Mouse (Mus musculus) 3134 (cell line): ENCODE measurements around the gene Adamts12.

Experiments
- DNase-seq: peaks from one replicate; pipeline ENCODE4 v3.0.0-alpha.2; 2011; ENCODE audit warnings: low spot score; ENCODE audit not compliant: insufficient read length; ENCODE audit errors: extremely low read depth

Gene Adamts12

DNA sequence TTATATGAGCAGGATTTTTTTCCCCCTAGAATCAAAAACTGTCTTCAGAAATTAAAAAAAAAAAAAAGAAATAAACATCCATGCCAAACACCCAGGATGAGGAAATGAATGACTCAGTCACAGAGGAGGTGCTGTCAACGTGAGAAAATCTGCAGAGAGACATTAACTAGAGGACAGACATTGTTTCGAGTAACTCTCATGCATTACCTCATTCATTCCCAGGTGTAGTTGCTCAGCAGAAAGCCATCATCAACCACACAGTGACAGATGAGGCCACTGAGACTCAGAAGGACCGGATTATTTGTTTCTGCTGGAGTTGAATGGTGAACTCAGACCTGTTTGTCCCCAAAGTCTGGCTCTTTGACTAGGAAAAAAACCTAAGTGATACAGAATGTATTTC lies 81.0 kb downstream of the Adamts12 start:
- DNase-seq = no peak

DNA sequence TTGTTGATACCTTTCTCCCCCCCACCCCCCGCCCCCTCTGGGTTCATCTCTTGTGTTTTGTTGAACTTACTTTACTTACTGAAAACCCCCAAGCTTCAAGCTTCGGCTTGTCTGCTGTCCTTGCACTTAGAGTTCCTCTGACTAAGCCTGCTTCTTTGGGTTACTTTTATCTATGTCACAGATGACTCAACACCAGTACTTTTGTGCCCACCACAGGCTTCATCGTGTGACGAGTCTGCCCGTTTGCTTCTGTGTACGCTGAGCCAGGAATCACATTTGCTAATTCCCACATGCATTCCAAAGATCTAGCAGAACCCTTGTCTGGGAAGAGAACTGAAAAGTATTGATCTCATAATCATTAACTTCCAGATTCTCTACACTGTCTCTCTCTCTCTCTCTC lies 94.8 kb downstream of the Adamts12 start:
- DNase-seq = peak; percentile 28

- DNase-seq = no peak
Measured at GRCm38 (mm10) chr15:11160759-11161158, 96.2 kb downstream of the Adamts12 start.

GRCm38 (mm10) chr15:11165883-11166282 lies 101.3 kb downstream of the Adamts12 start:
- DNase-seq = no peak

DNA sequence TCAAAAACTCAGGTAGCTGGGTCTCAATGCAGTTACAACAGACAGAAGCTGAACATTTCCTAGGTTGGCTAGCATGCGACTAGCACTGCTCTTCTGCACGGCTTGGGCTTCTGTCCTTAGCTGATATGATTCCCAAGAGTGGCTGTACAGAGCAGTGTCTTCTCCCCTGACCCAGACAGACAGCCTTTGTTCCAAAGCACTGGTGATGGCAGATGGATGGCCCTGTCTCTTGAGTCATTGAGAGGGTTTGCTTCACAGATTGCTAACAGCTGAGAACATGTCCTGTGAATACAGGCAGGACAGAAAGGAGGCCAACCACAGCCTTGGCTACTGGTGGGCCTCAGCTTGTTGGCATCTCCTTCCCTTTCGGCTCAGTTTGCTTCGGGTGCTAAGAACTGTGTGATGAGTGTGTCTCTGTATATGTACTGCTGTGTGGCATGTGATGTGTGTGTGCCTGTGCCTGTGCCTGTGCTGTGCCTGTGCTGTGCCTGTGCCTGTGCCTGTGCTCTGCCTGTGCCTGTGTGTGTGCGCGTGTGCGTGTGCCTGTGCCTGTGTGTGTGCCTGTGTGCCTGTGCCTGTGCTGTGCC lies 109.4 kb downstream of the Adamts12 start:
- peak; percentile 4 for DNase-seq

GRCm38 (mm10) chr15:11174842-11175241 lies 110.3 kb downstream of the Adamts12 start:
- no peak for DNase-seq

DNA sequence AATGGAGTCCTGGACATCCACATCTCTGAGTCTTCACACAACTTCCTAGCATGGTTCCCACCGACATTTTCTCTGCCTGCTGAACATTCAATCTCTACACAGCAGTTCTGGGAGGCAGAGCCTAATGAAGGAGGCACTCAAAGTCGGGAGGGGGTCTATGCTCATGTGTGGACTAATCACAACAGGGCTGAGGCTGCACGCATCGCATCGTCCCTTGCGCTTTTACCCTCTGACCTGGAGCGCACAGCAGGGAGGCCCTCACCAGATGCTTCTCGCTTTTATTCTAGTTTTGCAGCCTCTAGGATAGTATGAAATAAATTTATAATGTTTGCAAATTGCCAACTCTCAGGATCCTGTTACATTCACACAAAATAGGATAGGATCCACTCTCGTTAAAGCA lies 112.9 kb downstream of the Adamts12 start:
- DNase-seq = no peak

GRCm38 (mm10) chr15:11179751-11180169 lies 115.2 kb downstream of the Adamts12 start:
- DNase-seq = no peak

DNA sequence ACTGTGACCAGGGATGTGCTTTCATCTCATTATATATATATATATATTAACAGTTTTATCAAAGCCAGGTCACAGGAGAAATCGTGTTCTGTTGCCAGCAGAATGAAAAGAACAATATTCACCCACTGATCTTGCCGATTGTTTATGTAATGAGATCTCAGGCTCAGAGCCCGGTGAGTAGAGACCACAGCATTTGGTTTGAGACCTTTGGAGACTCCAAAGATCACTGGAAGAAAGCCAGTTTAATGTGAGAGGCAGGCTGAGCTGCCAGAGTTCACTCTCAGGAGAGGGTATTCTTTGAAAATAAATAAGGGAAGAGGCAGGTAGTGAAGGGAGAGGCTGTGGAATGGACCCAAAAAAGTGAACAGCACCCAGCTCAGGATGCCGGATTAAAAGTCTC lies 122.1 kb downstream of the Adamts12 start:
- no peak for DNase-seq

GRCm38 (mm10) chr15:11190447-11190846 lies 125.9 kb downstream of the Adamts12 start:
- no peak for DNase-seq

GRCm38 (mm10) chr15:11192762-11193161 lies 128.2 kb downstream of the Adamts12 start:
- no peak for DNase-seq

DNA sequence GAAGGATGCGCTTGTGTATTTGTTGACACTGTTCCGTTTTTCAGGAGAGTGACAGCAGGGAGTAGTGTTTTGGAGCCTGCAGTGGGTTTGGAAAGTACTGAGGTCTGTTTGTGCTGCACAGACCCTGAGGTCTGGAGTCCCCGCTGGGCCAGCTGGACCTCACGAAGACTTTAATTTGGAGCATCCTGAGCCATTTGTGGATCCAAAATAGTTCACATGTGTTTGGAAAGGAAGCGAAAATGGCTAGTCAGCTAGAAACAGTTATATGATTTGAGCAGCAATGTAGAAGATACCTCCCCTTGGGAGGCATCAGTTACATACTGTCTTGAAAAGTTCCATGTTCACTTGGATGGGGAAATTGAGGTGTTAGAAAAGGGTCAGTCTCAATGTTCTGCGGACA lies 132.5 kb downstream of the Adamts12 start:
- no peak for DNase-seq

DNA sequence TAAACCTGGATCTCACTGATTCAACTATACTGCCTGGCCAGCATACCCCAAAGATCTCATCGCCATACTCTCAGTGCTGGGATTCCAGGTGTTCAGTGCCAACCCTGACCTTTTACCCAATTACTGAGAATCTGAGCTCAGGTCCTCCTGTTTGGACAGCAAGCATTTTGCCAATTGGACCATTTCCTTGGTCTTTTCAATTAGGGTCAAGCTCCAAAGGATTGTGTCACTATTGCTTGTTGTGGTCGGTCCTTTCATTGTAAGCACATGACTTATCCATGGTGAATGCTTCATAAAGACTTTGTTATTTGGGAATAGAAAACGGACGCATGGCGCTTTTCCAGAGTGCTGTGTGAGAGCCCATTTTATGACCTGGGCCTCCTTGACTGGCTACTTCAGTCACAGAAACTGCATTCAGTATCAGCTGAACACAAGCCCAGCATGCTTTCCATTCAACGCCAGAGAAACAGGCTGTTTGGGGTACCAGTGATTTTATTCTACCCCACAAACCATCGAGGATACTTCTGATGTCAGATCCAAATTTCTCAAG lies 133.7 kb downstream of the Adamts12 start:
- no peak for DNase-seq

DNA sequence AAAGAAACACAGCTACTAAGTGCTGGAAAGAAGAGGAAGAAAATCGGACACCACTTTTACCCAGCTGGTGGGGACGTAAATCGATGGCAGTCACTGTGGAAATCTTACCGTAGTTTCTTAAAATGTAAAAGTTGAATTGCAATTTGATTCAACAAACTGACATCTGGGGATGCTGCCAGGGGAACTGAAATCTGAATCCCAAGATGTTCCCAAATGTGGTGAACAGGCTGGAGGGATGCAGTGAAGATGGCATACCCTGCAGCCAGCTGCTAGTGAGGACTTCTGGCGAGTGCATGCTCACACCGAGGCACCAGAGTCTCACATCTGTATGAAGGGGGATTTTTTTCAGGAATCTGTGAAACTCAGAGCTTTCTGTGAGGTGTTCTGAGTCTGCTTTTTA lies 138.5 kb downstream of the Adamts12 start:
- DNase-seq = no peak

DNA sequence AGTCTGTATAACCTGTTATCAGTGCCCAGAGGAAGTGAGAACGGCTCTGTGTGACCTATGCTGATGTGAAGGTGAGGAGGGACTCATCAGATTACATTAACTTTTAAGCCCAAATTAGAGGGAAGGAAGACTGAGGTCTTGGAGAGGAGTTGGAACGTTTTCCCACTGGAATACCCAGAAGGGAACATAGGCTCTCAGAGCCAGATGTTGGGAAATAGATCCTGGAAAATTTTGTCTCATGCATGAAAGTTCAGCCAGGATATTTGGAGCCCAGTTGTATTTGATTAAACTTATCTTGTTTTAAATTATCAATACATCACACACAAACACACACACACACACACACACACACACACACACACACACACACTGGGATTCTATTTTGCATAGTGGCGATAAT lies 140.3 kb downstream of the Adamts12 start:
- DNase-seq = no peak

DNA sequence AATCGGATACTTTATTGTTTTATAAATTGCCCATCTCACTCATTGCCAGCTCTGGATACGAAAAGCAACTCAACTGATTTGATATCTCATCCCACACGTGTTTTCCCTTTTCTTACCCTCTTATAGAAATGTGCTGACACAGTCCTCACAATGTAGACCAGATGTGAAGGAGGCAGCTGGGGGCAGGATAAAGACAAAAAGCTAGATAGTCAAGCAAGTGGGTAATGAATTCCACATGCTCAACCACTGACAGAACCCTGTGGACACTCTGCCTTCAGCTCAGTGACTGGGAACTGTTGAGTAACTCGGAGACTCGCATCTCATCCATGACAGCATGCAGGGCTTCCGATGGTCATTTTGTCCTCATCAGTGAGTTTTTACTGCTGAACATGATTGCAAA lies 146.4 kb downstream of the Adamts12 start:
- DNase-seq = no peak

DNA sequence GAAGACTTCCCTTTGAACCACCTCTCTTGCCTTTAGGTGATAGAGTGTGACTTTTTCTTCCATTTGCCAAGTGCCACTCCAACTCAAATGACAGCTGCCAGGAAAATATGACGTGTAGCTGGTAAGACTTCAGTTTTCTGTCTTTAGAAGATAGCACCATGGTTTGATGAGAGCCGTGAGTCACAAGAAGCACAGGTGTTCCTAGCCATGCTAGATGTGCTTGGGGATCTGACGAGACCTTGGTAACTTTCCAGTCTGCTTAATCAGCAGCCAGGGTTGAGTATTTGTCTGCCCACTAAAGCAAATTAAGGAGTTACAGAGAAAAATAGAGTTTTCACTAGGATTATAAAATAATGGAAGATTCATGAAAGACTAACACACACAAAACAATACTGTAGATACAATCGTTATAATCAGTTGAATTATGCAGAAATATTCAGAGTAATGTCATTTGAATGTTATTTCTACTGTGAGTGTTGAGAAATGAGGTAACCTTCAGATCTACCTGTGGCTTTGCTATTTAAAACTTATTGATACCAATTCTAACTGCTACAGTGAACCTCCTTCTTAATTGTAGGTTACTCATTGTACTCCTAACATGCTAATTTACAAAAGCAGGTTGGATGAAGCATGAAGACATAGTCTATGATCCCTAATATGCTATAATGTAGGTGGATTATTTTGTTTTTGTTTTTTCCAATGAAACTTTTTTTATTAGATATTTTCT lies 169.5 kb downstream of the Adamts12 start:
- DNase-seq = no peak

GRCm38 (mm10) chr15:11240406-11240805 lies 175.8 kb downstream of the Adamts12 start:
- no peak for DNase-seq

DNA sequence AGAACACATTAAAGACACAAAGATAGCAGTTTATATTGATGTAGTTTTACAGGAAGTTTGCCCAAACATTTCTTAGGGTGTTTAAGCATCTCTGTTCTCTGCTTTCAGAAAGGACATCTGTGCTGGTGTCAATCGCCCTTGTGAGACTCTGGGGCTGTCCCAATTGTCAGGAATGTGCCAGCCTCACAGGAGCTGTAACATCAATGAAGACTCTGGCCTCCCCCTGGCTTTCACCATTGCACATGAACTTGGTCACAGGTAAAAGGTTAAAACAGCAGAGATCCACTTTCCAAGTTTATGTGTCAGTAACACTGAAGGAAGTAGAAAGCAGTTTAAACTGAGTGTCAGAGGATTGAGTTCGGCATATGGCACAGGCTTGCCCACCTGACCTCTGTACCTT lies 176.7 kb downstream of the Adamts12 start:
- no peak for DNase-seq

- DNase-seq = no peak
Measured at GRCm38 (mm10) chr15:11246402-11246801, 181.8 kb downstream of the Adamts12 start.

- no peak for DNase-seq
Measured at GRCm38 (mm10) chr15:11279273-11280080, 214.9 kb downstream of the Adamts12 start.
